Mouse (Mus musculus): ENCODE results near the gene Nkpd1. TPM values are rescaled to one million over a fixed set of nuclear protein-coding genes. Genes with fewer than 3 reads are reported as not detected.
A peak's percentile ranks its signal among the peaks of the same experiment; 100 is the strongest.

Nkpd1 gene
- polyA plus RNA-seq, 1 experiment from 2014 or later = 0.15 TPM

DNA sequence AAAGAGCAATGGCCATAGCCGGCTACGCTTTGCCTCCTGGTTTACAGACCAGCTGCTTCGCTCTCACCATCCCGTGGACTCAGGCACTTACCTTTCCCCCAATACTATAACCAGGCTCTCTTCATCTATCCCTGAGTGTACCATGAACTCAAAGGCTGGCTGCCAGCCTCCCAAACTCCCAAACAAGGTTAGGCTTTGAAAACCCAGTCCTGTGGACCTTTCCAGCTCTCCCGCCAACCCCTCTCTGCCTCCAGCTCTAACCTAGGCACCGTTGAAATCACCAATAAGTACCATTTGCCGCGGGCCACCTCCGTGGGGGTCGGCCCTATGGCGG lies 43.8 kb downstream of the Nkpd1 start:
- DNase-seq (ENCODE audit: low read depth, low spot score) = no peak
- ChIA-PET CTCF (interaction anchor here (1.2 to 1.7 kb wide), 3 partner anchors 13 to 28 kb away, joined by 3 to 5 read pairs (median 5); no protein-coding TSS in a partner anchor), POLR2A (interaction anchor here (1.6 to 2.6 kb wide), 3 partner anchors 9 to 21 kb away, joined by 3 to 10 read pairs (median 4); no protein-coding TSS in a partner anchor)
- no peak for TF ChIP-seq CTCF (IDR thresholded peaks at IDR 0.05)
- no peak for ATAC-seq
- in situ Hi-C loops (cut with MboI; ENCODE audit: low pct_unique_long_range_greater_than_20kb) = no loop called here
- no peaks in the 10 kb centered on the region for H3K27me3 ChIP-seq

DNA sequence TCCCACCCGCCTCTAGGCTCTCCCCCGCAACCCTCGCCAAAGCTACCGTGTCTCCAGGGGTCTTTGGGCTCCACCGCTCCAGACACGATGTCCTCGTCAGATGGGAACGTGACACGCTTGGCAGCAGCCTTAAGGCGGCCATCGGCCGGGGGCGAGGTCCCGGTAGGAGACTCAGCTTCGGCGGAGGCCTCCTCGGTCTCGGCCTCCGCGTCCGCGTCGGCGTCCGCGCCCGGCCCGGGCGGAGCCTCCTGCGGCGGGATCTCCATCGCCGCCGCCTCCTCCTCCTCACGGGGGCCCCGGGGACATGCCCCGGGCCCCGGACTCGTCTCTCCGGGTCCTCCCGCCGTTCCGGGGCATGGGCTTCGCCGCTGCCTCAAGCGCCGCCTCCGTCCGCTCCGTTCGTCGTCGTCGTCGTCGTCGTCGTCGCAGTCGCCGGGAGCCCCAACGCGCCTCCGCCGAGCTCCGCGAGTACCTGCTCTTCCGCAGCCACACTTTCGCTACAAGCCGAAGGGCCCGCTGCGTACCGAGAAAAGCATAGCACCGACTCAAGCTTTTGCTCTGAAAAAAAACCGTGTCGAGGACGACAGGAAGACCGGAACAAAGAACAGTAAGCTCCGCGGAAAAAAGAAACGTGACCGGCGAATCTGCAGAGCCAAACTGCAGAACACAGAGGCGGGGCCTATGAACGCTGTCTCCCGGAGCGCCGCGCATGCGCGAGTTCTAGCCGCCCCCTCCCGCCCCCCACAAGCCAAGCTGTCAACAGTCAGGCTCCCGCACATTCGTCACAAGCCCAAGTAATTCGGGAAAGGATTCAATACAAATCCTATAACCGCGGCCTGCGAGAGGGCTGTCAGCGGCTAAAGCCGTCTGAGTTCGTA lies 44.4 kb downstream of the Nkpd1 start:
- ATAC-seq (peak; percentile 48), DNase-seq (ENCODE audit: low read depth, low spot score) (peak; percentile 68)
- no peaks in the 10 kb centered on the region for H3K27me3 ChIP-seq
- in situ Hi-C loops (cut with MboI; ENCODE audit: low pct_unique_long_range_greater_than_20kb) = no loop called here
- ChIA-PET POLR2A (interaction anchor here (0.6 to 2.6 kb wide), 5 partner anchors 9 to 550 kb away, joined by 3 to 10 read pairs (median 4); no protein-coding TSS in a partner anchor), CTCF (interaction anchor here (0.8 to 1.7 kb wide), 5 partner anchors 9 to 139 kb away, joined by 3 to 5 read pairs (median 4); no protein-coding TSS in a partner anchor)
- no peak for TF ChIP-seq CTCF (IDR thresholded peaks at IDR 0.05)

DNA sequence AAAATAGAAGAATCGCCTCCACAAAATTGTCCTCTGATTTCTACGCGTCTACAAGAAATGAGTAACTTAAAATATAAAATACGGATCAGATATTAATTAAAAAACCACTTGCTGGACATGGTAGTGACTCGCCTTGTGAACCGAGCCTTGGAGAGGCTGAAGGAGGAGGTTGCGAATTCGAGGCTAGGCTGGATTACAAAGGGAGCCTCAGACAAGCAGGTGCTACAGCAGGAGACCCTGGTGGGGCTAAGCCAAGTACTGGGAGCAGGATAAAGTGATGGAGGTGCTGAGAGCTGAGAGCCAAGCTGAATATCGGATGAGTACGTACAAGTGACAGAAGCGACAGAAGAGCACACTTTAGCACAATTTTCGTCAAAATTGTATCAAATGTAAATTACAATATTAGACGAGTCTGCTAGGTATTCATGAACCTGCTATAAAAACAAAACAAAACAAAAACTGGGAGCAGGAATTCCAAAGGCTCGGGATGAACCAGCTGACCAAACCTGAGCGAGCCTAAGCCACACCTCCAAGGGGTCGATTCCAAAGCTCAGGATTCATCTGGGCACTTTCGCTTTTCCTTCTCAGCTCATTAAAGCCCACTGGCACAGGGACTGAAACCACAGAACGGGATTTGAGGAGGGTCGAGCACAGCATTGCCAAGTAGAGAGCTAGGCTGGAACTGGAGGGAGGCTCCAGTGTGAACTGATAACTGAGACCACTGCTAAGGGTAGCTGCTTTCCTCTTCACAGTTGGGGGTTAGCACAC lies 45.2 kb downstream of the Nkpd1 start, which contains the start of gene Ppp1r37:
Gene Ppp1r37 (minus strand): TSS at position 434 of the 768 bp plus-strand sequence.
- ChIA-PET CTCF (interaction anchor here (0.8 to 1.7 kb wide), 3 partner anchors 10 to 138 kb away, joined by 3 to 4 read pairs (median 4); no protein-coding TSS in a partner anchor), POLR2A (interaction anchor here (0.6 to 2.6 kb wide), 4 partner anchors 8 to 551 kb away, joined by 3 to 10 read pairs (median 6); no protein-coding TSS in a partner anchor)
- TF ChIP-seq CTCF (IDR thresholded peaks at IDR 0.05) = no peak
- no peaks in the 10 kb centered on the region for H3K27me3 ChIP-seq
- in situ Hi-C loops (cut with MboI; ENCODE audit: low pct_unique_long_range_greater_than_20kb) = no loop called here
- DNase-seq (ENCODE audit: low read depth, low spot score) (no peak), ATAC-seq (no peak)

DNA sequence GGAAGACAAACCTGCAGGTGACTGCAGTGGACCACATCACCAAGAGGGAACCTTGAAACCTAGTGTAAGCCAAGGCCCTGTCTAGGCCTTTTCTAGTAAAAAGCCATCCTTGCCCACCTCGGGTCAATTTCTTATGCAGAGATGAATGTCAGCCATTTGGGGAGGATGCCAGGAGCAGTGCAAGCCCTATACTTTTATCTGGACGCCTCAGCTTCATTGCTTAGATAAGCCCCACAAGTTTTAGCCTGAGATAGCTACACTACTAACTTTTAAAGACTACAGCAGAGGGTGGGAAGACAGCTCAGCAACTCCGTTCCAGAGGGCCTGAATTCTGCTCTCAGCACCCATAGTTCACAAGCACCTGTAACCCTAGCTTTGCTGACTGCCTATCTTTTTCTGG lies 46.2 kb downstream of the Nkpd1 start:
- ChIA-PET CTCF (interaction anchor here (1.7 kb wide), 1 partner anchor 60 kb away, joined by 4 read pairs; no protein-coding TSS in a partner anchor), POLR2A (no interaction called here)
- in situ Hi-C loops (cut with MboI; ENCODE audit: low pct_unique_long_range_greater_than_20kb) = no loop called here
- ATAC-seq = no peak
- no peak for DNase-seq (ENCODE audit: low read depth, low spot score)
- TF ChIP-seq CTCF (IDR thresholded peaks at IDR 0.05) = no peak
- H3K27me3 ChIP-seq = no peaks in the 10 kb centered on the region

DNA sequence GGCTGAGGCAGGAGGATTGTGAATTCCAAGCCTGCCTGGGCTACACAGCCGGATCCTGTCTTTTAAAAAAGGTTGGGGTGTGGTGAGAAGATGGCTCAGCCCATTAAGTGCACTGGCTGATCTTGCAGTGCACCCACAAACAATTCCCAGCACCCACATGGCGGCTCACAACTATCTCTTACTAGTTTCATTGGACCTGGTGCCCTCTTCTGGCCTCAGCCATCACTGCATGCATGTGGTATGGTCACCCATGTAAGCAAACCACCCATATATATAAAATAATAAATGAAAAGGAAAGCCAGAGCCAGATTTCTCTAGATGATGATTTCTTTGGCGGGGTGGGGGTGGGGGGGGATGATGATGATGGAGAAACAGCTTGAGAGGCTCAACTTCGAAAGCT lies 46.8 kb downstream of the Nkpd1 start:
- H3K27me3 ChIP-seq = no peaks in the 10 kb centered on the region
- in situ Hi-C loops (cut with MboI; ENCODE audit: low pct_unique_long_range_greater_than_20kb) = no loop called here
- TF ChIP-seq CTCF (IDR thresholded peaks at IDR 0.05) = no peak
- no peak for ATAC-seq
- ChIA-PET POLR2A (no interaction called here), CTCF (no interaction called here)
- DNase-seq (ENCODE audit: low read depth, low spot score) = no peak

DNA sequence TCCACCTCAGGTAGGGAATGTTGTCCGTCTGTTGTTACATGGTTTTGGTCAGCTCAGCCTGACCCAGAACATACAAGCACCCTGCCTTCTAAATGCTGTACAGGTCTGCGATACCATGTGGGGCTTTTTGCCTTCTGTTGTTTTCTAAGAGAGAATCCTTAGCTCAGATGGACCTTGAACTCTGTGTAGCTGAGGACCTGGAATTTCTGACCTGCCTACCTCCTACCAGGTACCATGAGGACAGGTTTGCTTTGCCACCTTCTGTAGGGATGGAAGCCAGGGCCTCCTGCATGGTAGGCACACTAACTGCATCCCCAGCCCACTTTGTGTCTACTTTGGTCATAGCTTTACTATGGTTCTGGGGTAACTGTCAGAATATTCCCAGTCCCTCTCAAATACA lies 48.2 kb downstream of the Nkpd1 start:
- ATAC-seq (no peak), DNase-seq (ENCODE audit: low read depth, low spot score) (no peak)
- ChIA-PET CTCF (no interaction called here), POLR2A (no interaction called here)
- no peaks in the 10 kb centered on the region for H3K27me3 ChIP-seq
- in situ Hi-C loops (cut with MboI; ENCODE audit: low pct_unique_long_range_greater_than_20kb) = no loop called here
- no peak for TF ChIP-seq CTCF (IDR thresholded peaks at IDR 0.05)

DNA sequence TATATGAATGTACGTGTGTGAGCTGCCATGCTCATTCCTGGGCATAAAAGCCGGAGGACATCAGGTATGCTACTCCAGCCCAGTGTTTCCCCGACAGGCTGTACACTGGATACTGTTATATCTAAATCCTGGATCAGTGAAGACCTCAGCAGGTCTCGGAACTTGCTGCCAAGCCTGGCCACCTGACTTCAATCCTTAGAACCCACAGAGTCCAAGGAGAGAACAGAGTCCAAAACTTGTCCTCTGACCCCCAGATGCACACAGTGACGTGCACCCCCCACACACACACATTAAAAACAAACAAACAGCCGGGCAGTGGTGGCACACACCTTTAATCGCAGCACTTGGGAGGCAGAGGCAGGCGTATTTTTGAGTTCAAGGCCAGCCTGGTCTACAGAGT lies 49.8 kb downstream of the Nkpd1 start:
- no peak for TF ChIP-seq CTCF (IDR thresholded peaks at IDR 0.05)
- H3K27me3 ChIP-seq = no peaks in the 10 kb centered on the region
- in situ Hi-C loops (cut with MboI; ENCODE audit: low pct_unique_long_range_greater_than_20kb) = no loop called here
- POLR2A ChIA-PET = interaction anchor here (0.8 kb wide), 1 partner anchor 175 kb away, joined by 3 read pairs; no protein-coding TSS in a partner anchor
- ATAC-seq = no peak
- CTCF ChIA-PET = no interaction called here
- DNase-seq (ENCODE audit: low read depth, low spot score) = no peak

DNA sequence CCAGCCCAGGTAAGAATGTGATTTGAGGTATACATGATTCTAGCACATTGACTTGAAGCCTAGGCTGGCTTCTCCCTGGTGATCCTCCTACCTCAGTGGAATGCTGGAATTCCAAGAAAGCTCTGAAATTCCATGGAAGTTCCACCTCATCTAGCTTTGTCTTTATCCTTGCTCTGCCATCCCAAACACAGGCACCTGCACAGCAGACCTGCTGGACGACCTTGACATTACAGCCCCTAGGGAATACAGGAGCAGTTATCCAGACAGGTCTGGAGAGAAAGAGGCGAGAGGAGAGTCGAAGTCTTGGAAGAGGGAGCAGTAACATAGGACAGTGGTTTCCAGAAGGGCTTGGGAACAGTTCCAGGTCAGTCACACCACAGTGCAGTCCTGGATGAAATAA lies 52.0 kb downstream of the Nkpd1 start:
- in situ Hi-C loops (cut with MboI; ENCODE audit: low pct_unique_long_range_greater_than_20kb) = loop anchor here (5.0 kb wide), 1 partner anchor 62 kb away; the partner anchor contains the start of genes Bloc1s3 and Trappc6a
- no peak for DNase-seq (ENCODE audit: low read depth, low spot score)
- ATAC-seq = no peak
- no peaks in the 10 kb centered on the region for H3K27me3 ChIP-seq
- no peak for TF ChIP-seq CTCF (IDR thresholded peaks at IDR 0.05)
- POLR2A ChIA-PET = interaction anchor here (1.2 kb wide), 1 partner anchor 62 kb away, joined by 4 read pairs; the partner anchor contains the start of genes Bloc1s3 and Trappc6a
- CTCF ChIA-PET = interaction anchor here (0.9 to 1.7 kb wide), 2 partner anchors 64 to 66 kb away, joined by 3 to 5 read pairs; no protein-coding TSS in a partner anchor

DNA sequence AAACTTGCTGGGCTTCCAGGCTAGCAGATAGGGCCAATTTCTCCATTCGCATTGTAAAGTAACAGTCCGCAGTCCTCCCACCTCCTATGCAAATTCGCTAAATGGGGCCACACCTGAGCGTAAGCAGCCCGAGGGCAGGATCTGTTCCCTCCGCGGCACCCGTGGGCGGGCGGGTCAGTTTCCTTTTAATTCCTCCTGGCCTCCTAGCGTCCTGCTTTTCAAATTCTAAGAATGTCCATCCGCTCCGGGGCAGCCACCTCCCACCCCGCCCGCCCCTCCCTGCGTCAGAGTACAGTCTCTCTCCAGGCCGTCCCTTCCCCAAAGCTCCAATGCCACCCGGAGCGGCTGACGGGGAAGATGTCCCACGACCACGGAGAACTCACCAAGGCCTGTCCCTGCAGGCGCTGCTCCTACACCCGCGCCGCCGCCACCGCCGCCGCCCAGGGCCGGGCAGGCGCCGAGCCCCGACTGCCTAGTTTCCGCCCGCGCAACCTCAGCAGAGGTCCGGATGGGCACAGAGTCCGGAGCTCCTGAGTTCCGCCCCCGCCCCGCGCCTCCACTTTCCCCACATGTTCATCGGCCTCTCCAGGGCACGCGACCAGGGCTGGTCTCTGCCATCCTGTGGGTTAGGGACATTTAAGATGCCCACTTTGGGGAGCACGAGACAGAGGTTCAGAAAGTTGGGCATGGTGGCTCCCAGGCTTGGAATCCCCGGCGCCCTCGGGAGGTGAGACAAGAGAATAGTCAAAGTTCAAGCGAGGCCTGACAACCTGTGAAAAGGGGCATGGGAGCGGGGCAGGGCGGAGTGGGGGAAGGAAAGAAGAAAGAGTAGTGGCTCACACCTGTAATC lies 55.5 kb downstream of the Nkpd1 start:
- CTCF ChIA-PET = interaction anchor here (1.1 kb wide), 1 partner anchor 16 kb away, joined by 7 read pairs; no protein-coding TSS in a partner anchor
- in situ Hi-C loops (cut with MboI; ENCODE audit: low pct_unique_long_range_greater_than_20kb) = loop anchor here (5.0 kb wide), 1 partner anchor 66 kb away; the partner anchor contains the start of genes Bloc1s3 and Trappc6a
- POLR2A ChIA-PET = interaction anchor here (0.7 to 2.8 kb wide), 2 partner anchors 10 to 11 kb away, joined by 3 to 10 read pairs; partner anchors contain the start of gene Ppp1r37
- ATAC-seq (peak; percentile 66), DNase-seq (ENCODE audit: low read depth, low spot score) (no peak)
- H3K27me3 ChIP-seq = no peaks in the 10 kb centered on the region
- TF ChIP-seq CTCF (IDR thresholded peaks at IDR 0.05) = no peak
